Mouse (Mus musculus) G1E (cell line): ENCODE data around the gene Btbd9. TPM values are rescaled to one million over a fixed set of nuclear protein-coding genes. Genes with fewer than 3 reads are reported as not detected.

Experiments used
- ATAC-seq: 2 replicates; pipeline ENCODE4 v1.8.0; 2016; ENCODE audit warnings: mild to moderate bottlenecking; ENCODE audit not compliant: insufficient number of reproducible peaks, poor library complexity, low FRiP score, severe bottlenecking; ENCODE audit errors: extremely low read depth
- DNase-seq: peaks from one replicate; pipeline ENCODE4 v3.0.0; 2012; ENCODE audit warnings: low spot score
- H3K27me3 ChIP-seq: 2 replicates; pipeline ENCODE4 v1.6.1; 2012; ENCODE audit warnings: mild to moderate bottlenecking, low read length, inconsistent platforms; ENCODE audit not compliant: insufficient read depth
- H3K36me3 ChIP-seq: replicated peaks from 2 replicates; pipeline ENCODE3; 2012; ENCODE audit warnings: mild to moderate bottlenecking, inconsistent platforms
- H3K4me1 ChIP-seq: 2 replicates; pipeline ENCODE4 v1.6.1; 2012; ENCODE audit warnings: low read depth, low read length, inconsistent platforms, mixed read lengths; ENCODE audit not compliant: insufficient read depth
- H3K4me3 ChIP-seq: 2 replicates; pipeline ENCODE4 v1.5.1; 2012; ENCODE audit warnings: low read depth, mild to moderate bottlenecking, inconsistent platforms, low read length, moderate library complexity, mixed read lengths
- H3K9me3 ChIP-seq: replicated peaks from 2 replicates; pipeline ENCODE4 v1.6.1; 2012; ENCODE audit warnings: inconsistent platforms
- CTCF ChIP-seq: IDR thresholded peaks from 2 replicates; pipeline ENCODE4 v1.5.1; 2012; ENCODE audit warnings: low read depth, low read length, inconsistent platforms, mixed read lengths
- GATA1 ChIP-seq: IDR thresholded peaks from 2 replicates; pipeline ENCODE4 v1.6.1; 2012; ENCODE audit warnings: borderline replicate concordance, low read length, inconsistent platforms, mixed read lengths
- GATA2 ChIP-seq: IDR thresholded peaks from 2 replicates; pipeline ENCODE4 v1.6.1; 2012; ENCODE audit warnings: low read depth, low read length, inconsistent platforms, borderline replicate concordance
- POLR2AphosphoS5 ChIP-seq: IDR thresholded peaks from 2 replicates; pipeline ENCODE4 v1.6.1; 2012; ENCODE audit warnings: low read depth, low read length, inconsistent platforms; ENCODE audit not compliant: insufficient replicate concordance
- TAL1 ChIP-seq: conservative IDR thresholded peaks from 2 replicates; pipeline ENCODE4 v1.6.1; 2012; ENCODE audit warnings: low read depth, low read length, inconsistent platforms, mixed read lengths
- polyA plus RNA-seq: library from polyadenylated mRNA; stranded (reverse); fragments of >175 nt; gene quantifications from 2 replicates; pipeline ENCODE4 v1.2.3, GENCODE M21; 2012
- total RNA-seq, 2 experiments: library from RNA; stranded (forward) in 1 of 2; stranded (reverse) in 1 of 2; fragments of 200-1000 nt in 1 of 2; fragments of >200 nt in 1 of 2; fragmentation: Nextera tagmentation in 1 of 2; gene quantifications; 2 replicates each; pipeline ENCODE4 v1.2.3; 2014 to 2017

The Btbd9 gene
- total and polyA plus RNA-seq, 3 experiments = 33.6 to 68.4 (median 57.5) TPM

DNA sequence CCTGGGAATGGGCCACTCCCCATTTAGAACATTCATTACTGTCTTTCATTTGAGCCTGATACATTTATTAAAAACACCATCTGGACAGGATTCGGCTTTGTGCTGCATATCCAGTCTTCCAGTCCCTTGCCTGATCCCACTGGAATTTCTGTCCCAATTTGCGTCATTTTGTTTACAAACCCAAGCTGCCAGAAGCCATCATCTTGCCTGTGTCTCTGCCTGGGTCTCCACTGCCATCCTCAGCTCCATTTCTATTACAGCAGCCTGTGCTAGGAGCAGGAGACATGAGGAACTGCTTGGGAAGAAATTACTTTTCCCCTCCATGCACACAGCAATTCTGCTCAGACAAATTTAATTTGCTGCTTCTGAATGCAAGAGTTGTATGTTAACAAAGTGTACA lies 274.9 kb downstream of the Btbd9 start:
- TF ChIP-seq GATA1 = no peak
- TF ChIP-seq CTCF = no peak
- no peak for TF ChIP-seq POLR2AphosphoS5
- TF ChIP-seq GATA2 = no peak
- no peak for TF ChIP-seq TAL1
- no peaks in the 10 kb centered on the region for H3K4me1 ChIP-seq
- no peaks in the 10 kb centered on the region for H3K27me3 ChIP-seq

DNA sequence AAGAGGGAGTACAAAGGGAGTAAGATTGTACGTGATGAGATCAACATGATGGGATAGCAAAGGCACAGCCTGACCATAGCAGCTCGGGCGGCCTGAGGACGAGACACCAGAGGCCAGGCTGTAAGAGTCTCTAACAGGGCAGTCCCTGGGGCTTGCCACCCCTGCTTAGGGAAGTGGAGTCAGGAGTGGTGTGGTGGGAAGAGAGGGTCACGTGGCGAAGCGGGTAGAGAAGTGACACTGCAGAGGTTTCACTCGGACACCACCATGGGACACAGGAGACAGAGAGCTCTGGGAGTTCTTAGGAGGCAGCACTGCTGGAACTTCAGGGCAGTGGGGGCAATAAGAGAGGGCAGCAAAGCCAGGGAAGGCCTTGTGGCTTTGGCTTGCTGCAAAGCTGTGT lies 278.9 kb downstream of the Btbd9 start:
- TF ChIP-seq TAL1 (no peak), GATA1 (no peak), CTCF (no peak), GATA2 (no peak), POLR2AphosphoS5 (no peak)
- H3K4me1 ChIP-seq = no peaks in the 10 kb centered on the region
- ATAC-seq = no peak
- peaks cover 43% of the 10 kb centered on the region for H3K36me3 ChIP-seq
- no peaks in the 10 kb centered on the region for H3K9me3 ChIP-seq
- DNase-seq = no peak
- no peak overlapping the region for H3K4me3 ChIP-seq
- no peaks in the 10 kb centered on the region for H3K27me3 ChIP-seq

More for the DNA sequence above, 274.9 kb downstream of the Btbd9 start:
- DNase-seq = no peak
- Histone ChIP-seq H3K4me3 (no peak overlapping the region), H3K36me3 (peaks cover 29% of the 10 kb centered on the region), H3K9me3 (no peaks in the 10 kb centered on the region)
- no peak for ATAC-seq

- Histone ChIP-seq H3K4me1 (no peaks in the 10 kb centered on the region), H3K27me3 (no peaks in the 10 kb centered on the region), H3K4me3 (no peak overlapping the region), H3K9me3 (no peaks in the 10 kb centered on the region), H3K36me3 (peaks cover 54% of the 10 kb centered on the region)
- DNase-seq (no peak), ATAC-seq (no peak)
- TF ChIP-seq GATA1 = no peak
- no peak for TF ChIP-seq POLR2AphosphoS5
- no peak for TF ChIP-seq TAL1
- TF ChIP-seq CTCF = no peak
- TF ChIP-seq GATA2 = no peak
Observed at GRCm38 (mm10) chr17:30296069-30296468, 280.2 kb downstream of the Btbd9 start.

DNA sequence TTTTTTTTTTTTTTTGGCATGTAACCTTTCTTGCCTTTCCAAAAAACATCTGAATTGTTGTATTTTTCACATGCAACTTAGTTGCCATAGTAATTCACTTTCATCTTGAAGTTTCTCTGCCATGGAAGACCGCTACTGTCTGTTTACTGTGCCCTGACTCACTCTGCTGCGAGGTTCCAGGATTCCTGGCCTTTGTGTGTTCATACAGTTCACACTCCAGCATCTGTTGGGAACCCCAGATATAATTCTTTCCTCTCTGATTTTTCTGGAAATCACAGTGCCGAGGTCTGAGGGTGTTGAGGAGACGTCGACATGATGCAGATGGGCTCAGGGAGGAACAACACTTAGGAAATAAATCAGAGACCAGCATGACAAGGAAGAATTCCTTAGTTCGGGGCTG lies 283.6 kb downstream of the Btbd9 start:
- H3K27me3 ChIP-seq = no peaks in the 10 kb centered on the region
- H3K4me3 ChIP-seq = no peak overlapping the region
- TF ChIP-seq CTCF = no peak
- no peak for TF ChIP-seq POLR2AphosphoS5
- no peak for TF ChIP-seq TAL1
- TF ChIP-seq GATA2 = no peak
- no peak for TF ChIP-seq GATA1
- no peak for ATAC-seq
- H3K4me1 ChIP-seq = peaks cover 3% of the 10 kb centered on the region; the same call in 1 of the 2 replicates
- H3K36me3 ChIP-seq = peaks cover 47% of the 10 kb centered on the region
- DNase-seq = no peak
- no peaks in the 10 kb centered on the region for H3K9me3 ChIP-seq

GRCm38 (mm10) chr17:30285641-30286040 lies 290.6 kb downstream of the Btbd9 start:
- H3K27me3 ChIP-seq = no peaks in the 10 kb centered on the region
- H3K4me3 ChIP-seq = no peak overlapping the region
- H3K9me3 ChIP-seq = no peaks in the 10 kb centered on the region
- DNase-seq = no peak
- H3K36me3 ChIP-seq = peaks cover 13% of the 10 kb centered on the region
- no peak for ATAC-seq
- H3K4me1 ChIP-seq = peaks cover 4% of the 10 kb centered on the region
- no peak for TF ChIP-seq GATA1
- no peak for TF ChIP-seq POLR2AphosphoS5
- TF ChIP-seq TAL1 = no peak
- no peak for TF ChIP-seq GATA2
- no peak for TF ChIP-seq CTCF

DNA sequence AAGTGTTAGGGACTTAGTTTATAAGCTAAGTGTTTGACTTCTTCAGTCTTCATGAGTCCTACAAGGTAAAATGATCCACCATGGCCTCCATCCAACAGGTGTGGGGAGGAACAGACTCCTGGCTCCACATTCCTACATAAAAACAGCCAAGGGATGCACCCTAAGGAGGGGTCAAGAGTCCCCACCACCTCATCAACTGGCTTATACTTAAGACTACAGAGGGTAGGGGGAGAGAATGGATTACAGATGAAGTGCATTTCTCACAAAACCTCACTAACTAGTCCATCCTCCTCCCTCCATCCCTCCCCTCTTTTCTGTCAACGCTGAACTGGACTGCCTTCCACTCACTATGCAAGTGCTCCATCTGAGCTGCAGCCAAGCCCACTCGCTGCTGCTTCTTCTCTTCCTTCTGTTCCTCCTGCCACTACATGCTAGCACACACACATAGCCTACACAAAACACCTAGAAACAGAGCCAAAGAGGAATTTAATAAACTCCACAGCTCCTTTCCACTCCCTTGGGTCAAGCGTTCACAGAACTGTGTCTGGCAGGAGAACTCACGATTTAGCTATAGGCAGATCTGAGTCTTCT lies 292.7 kb downstream of the Btbd9 start:
- no peak for DNase-seq

More for the DNA sequence above, 292.7 kb downstream of the Btbd9 start:
- no peak for ATAC-seq
- Histone ChIP-seq H3K36me3 (peaks cover 14% of the 10 kb centered on the region), H3K9me3 (no peaks in the 10 kb centered on the region), H3K4me1 (peaks cover 8% of the 10 kb centered on the region), H3K27me3 (no peaks in the 10 kb centered on the region), H3K4me3 (no peak overlapping the region)
- TF ChIP-seq CTCF (no peak), GATA1 (no peak), GATA2 (no peak), TAL1 (no peak), POLR2AphosphoS5 (no peak)
